Mouse (Mus musculus) olfactory bulb, adult 2 months (tissue): ENCODE measurements around the gene Tead3.

Source experiments
- CTCF ChIP-seq: fragments of 200-500 bp; IDR thresholded peaks from 2 replicates; pipeline ENCODE4 v1.5.1; 2012; ENCODE audit warnings: low read depth, mild to moderate bottlenecking, low read length, moderate library complexity; ENCODE audit not compliant: insufficient read depth
- POLR2A ChIP-seq: fragments of 200-500 bp; IDR thresholded peaks from 2 replicates; pipeline ENCODE4 v1.6.1; 2012; ENCODE audit warnings: mild to moderate bottlenecking, low read depth, low read length, moderate library complexity; ENCODE audit not compliant: insufficient read depth

- TF ChIP-seq POLR2A: no peak
- TF ChIP-seq CTCF: no peak
Measured at GRCm38 (mm10) chr17:28283199-28283598, 67.4 kb downstream of the Tead3 start.
